Mouse (Mus musculus): ENCODE measurements around the gene Arrdc1.

GRCm38 (mm10) chr2:24926965-24927358 is 8.1 kb downstream of the Arrdc1 start:
- TF ChIP-seq CTCF (IDR thresholded peaks at IDR 0.05; ENCODE audit: borderline replicate concordance, control insufficient read depth, extremely low read depth, insufficient read depth, low read length, poor library complexity) (no peak), POLR2A (IDR thresholded peaks at IDR 0.05; ENCODE audit: control insufficient read depth, extremely low read depth, insufficient read depth, low read length, poor library complexity) (no peak)

Measured in thymus, adult 2 months (tissue).